Mouse (Mus musculus): ENCODE data around the gene 1600002K03Rik.

- no peak for TF ChIP-seq CTCF (IDR thresholded peaks at IDR 0.05; ENCODE audit: low read depth, low read length)
- TF ChIP-seq POLR2A (IDR thresholded peaks at IDR 0.05; ENCODE audit: insufficient read depth, low read length): no peak
- TF ChIP-seq EP300 (IDR thresholded peaks at IDR 0.05; ENCODE audit: insufficient read depth, low read depth, low read length): no peak
Observed at GRCm38 (mm10) chr10:80131952-80132350, 40.8 kb upstream of the 1600002K03Rik start.

Measured in ES-Bruce4 (cell line).